Mouse (Mus musculus) adrenal gland, adult 18-20 months (tissue): Measurements from ENCODE around the gene Hist1h1t. TPM values are rescaled to one million over a fixed set of nuclear protein-coding genes. Genes with fewer than 3 reads are reported as not detected.
"Not testable (repeated sequence)": the region's sequence is repeated elsewhere in the genome, so short reads cannot be mapped to it uniquely, and the experiment has no call there.

Experiments used
- DNase-seq, 2 experiments: peaks; one replicate each; pipeline ENCODE4 v3.0.0; 2021 to 2022; ENCODE audit warnings: low spot score in 2 of 2
- total RNA-seq, 2 experiments: library from RNA; stranded (reverse); gene quantifications; 1 replicate in 1 of 2; 2 replicates in 1 of 2; pipeline ENCODE4 v1.2.3; 2021

Gene Hist1h1t
- total RNA-seq, 2 experiments from 2014 or later: not detected

DNA sequence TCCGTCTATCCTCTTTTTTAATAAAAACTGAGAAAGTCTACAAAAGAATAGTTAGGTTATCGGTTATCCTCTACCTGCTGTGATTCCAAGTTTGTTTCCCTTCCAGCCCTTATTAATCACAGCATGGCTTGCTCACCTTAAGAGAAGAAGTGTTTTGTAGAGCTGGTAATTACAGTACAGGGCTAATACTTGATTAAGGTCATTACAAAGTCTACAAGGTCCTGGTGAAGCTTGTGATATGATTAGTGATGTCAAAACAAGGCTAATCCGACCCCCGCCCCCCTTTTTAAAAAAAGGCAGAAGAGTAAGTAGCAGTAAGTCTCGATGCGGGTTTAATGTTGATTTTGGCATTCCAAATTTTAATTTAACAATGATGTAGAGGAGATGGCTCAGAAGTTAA is 3.4 kb downstream of the Hist1h1t start:
- DNase-seq: no peak

GRCm38 (mm10) chr13:23699767-23700166 is 4.2 kb downstream of the Hist1h1t start:
- no peak for DNase-seq

GRCm38 (mm10) chr13:23700786-23701520 is 5.3 kb downstream of the Hist1h1t start:
- peak in 1 of 2 experiments; percentile 64 for DNase-seq

- DNase-seq: no peak
Measured at GRCm38 (mm10) chr13:23702220-23702619, 6.6 kb downstream of the Hist1h1t start.

DNA sequence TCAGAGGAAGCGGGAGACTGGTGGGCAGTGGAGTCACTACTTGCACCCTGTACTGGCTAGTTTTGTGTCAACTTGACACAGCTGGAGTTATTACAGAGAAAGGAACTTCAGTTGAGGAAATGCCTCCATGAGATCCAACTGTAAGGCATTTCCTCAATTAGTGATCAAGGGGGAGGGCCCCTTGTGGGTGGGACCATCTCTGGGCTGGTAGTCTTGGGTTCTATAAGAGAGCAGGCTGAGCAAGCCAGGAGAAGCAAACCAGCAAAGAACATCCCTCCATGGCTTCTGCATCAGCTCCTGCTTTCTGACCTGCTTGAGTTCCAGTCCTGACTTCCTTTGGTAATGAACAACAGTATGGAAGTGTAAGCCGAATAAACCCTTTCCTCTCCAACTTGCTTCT is 7.2 kb downstream of the Hist1h1t start:
- not testable (repeated sequence) for DNase-seq

- no peak for DNase-seq
Measured at GRCm38 (mm10) chr13:23705751-23706356, 10.2 kb downstream of the Hist1h1t start.

DNA sequence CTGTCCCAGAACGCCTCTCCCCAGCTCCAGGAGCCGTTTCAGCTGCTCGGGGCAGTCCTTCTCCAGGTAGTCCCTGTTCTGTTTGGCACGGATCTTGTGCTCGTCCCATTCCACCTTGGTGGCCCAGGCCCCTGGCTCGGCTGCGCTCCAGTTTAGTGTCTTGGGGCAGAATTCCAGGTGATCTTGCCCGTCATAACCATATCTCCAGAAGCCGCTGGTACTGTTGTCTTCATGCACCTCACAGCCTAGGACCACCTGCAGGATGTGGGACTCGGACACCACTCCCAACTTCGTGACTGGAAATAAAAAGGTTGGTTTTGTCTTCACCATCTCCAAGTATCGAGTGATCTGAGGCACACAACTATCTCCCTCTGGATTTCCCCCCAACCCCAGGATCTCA is 11.2 kb downstream of the Hist1h1t start:
- DNase-seq: no peak

DNA sequence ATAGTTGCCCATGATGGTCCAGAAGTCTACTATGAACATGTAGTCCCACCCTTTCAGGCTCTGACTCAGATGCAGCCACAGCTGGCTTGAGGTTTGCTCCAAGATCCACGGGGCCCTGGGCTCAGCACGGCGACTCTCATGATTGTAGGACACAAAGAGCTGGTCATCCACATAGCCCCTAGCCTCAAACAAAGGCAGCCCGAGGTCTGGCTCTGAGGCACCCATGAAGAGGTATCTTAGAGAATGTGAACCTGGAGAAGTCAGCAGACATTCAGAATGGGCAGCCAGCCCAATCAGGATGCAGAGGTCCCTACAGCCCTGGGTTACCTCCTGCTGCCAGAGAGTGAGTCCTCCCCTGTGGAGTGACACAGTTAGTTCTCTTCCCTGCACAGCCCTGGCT is 12.4 kb downstream of the Hist1h1t start:
- DNase-seq: no peak

GRCm38 (mm10) chr13:23708654-23709053 is 13.0 kb downstream of the Hist1h1t start:
- DNase-seq: no peak

DNA sequence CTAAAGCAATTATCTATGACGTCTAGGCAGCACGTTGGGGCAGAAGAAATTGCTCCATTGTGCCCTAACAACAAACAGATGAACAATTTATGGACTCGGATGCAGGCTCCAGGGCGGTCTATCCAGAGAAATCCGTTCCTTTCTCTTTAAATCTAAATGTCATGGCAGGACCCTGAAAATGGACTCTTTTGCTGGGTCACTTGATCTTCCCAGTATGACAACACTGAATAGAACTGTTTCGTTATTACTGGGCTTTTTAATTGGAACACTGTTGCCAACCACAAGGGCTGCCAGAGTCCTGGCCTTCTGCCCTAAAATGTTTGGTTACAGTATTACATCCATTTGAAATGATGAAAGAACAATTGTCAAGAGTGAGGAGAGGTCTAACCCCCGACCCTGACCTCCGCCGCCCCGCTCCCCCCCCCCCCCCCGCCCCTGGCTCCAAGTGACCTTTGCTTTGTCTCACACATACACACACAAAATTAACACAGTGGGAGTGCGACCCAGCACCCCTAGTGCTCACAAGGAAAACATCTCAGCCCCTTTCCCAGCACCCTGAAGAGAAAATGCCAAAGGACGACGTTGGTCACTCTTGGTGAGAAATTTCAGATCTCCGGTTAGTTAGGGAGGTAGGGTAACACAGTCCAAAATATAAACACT is 14.2 kb downstream of the Hist1h1t start:
- DNase-seq: no peak

GRCm38 (mm10) chr13:23710374-23711089 is 14.9 kb downstream of the Hist1h1t start, which contains the start of gene Hfe:
TSS of gene Hfe (minus strand) at chr13:23710854.
- peak; percentile 53 to 56 for DNase-seq

GRCm38 (mm10) chr13:23716261-23717042 is 20.8 kb downstream of the Hist1h1t start:
- no peak for DNase-seq

- no peak for DNase-seq
Measured at GRCm38 (mm10) chr13:23717176-23717575, 21.6 kb downstream of the Hist1h1t start.

GRCm38 (mm10) chr13:23717593-23718245 is 22.1 kb downstream of the Hist1h1t start:
- DNase-seq: not testable (repeated sequence)

GRCm38 (mm10) chr13:23724239-23724638 is 28.6 kb downstream of the Hist1h1t start:
- no peak for DNase-seq

DNA sequence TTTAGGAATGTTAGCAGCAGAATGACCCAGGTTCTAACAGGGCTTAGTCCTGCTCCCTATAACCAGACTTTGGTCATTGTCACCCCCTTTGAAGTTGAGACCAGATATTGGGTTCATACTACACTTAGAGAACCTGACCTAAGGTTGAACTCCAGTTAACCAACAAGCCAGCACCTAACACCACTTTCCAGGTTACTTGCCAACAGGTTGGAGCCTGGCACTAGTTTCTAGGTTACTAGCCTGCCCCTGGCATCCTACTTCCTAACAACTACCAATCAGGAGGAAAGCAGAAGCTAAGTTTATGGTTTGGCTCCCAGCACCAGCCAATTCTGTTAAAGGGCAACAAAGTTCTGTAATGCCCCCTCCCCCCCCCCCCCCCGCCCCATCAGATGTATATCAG is 29.6 kb downstream of the Hist1h1t start:
- no peak for DNase-seq

GRCm38 (mm10) chr13:23728472-23729191 is 33.0 kb downstream of the Hist1h1t start:
- DNase-seq: no peak

DNA sequence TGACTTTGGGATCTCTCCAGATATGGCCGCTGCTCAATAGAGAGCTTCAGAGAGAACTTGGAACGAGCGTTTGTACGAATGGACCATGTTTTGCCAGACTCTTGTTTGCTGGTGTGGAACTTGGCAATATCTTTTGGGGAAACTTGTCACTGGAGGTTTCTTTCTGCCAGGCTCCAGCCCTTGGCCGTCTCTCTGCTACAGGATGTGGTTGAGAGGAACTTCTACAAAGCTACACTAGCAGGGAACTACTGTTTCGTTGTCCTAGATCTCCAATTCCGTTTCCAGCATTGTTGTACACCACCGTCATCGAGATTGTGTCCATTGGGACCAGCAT is 33.5 kb downstream of the Hist1h1t start:
- no peak for DNase-seq

GRCm38 (mm10) chr13:23729706-23730105 is 34.1 kb downstream of the Hist1h1t start:
- no peak for DNase-seq

DNA sequence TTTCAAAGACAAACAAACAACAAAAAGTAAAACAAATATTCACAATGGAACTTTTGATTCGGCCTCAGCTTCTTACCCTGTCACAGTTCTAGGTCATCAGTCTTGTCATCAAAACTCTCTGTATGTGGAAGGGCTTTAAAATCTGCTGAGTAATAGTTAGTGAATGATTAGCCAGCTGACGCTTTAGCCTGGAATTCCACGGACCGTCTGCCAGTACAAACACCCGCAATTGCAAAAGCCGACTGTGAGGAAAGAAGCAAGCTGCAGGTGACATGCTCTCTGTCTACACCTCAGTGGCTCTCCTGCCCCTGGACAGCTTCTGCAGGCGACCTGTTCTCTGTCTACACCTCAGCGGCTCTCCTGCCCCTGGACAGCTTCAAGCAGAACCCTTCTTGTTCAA is 34.9 kb downstream of the Hist1h1t start:
- DNase-seq: no peak
